ENCODE assay signal across 9 mouse cellular contexts in genomic region chr3:101461816-101462215, GRCm38 (mm10).
DNase-seq lines count a peak whose midpoint lies in the region; ATAC-seq and TF ChIP-seq lines count a peak whose summit lies in the region.
"Had no signal": no experiment of that assay in that cellular context is flagged by ENCODE, and none has a peak within 500 bp of the region (broad histone marks: within the 10 kb centered on the region; RNA-seq: fewer than 3 reads in every experiment).

No protein-coding gene starts in this region.

- no peak for ATAC-seq in hindbrain, embryonic 13.5 days (ENCODE audit: low FRiP score)
- ATAC-seq: liver, postnatal 0 days had no signal

- 17% methylated on average over 8 of the region's 8 CpGs for whole genome bisulfite sequencing in hindbrain, embryonic 13.5 days
- WGBS in thymus, adult 2 months, result 83% methylated on average over 8 of the region's 8 CpGs

- no peak for TF ChIP-seq POLR2A in thymus, adult 2 months (IDR thresholded peaks at IDR 0.05; ENCODE audit: control insufficient read depth, extremely low read depth, insufficient read depth, low read length, poor library complexity)

- H3K9ac ChIP-seq in hindbrain, embryonic 13.5 days, result peak overlapping the region; percentile 63
- H3K9ac ChIP-seq: liver, postnatal 0 days had no signal

- no peak overlapping the region for H3K4me3 ChIP-seq in hindbrain, embryonic 13.5 days
- no peak overlapping the region for H3K4me3 ChIP-seq in thymus, adult 2 months (ENCODE audit: control insufficient read depth, insufficient read depth, low read length)

- H3K4me2 ChIP-seq in hindbrain, embryonic 13.5 days, result no peak overlapping the region

- peaks cover 35% of the 10 kb centered on the region for H3K36me3 ChIP-seq in hindbrain, embryonic 13.5 days
- H3K36me3 ChIP-seq in thymus, adult 2 months (ENCODE audit: control insufficient read depth, insufficient read depth, low read length), result no peaks in the 10 kb centered on the region

- peaks cover 22% of the 10 kb centered on the region for H3K4me1 ChIP-seq in hindbrain, embryonic 13.5 days (replicated peaks)
- no peaks in the 10 kb centered on the region for H3K4me1 ChIP-seq in thymus, adult 2 months (replicated peaks; ENCODE audit: control insufficient read depth, insufficient read depth, low read length)

- TF ChIP-seq CTCF in thymus, adult 2 months (IDR thresholded peaks at IDR 0.05; ENCODE audit: borderline replicate concordance, control insufficient read depth, extremely low read depth, insufficient read depth, low read length, poor library complexity), result no peak

- H3K9me3 ChIP-seq in hindbrain, embryonic 13.5 days, result peaks cover 5% of the 10 kb centered on the region

- peak overlapping the region; percentile 82 for H3K27ac ChIP-seq in hindbrain, embryonic 13.5 days
- H3K27ac ChIP-seq in thymus, adult 2 months (ENCODE audit: control insufficient read depth, insufficient read depth, low read length), result no peak overlapping the region

- DNase-seq in gastrocnemius, adult 18-20 months (ENCODE audit: low spot score), result peak; percentile 5
- DNase-seq in gastrocnemius, postnatal 25 days, result no peak
- peak; percentile 51 for DNase-seq in embryo, embryonic 9.5 days (ENCODE audit: extremely low spot score)
- peak; percentile 34 for DNase-seq in neural tube, embryonic 10.5 days (ENCODE audit: extremely low spot score, low spot score)
- DNase-seq in thymus, adult 2 months, result no peak
- no peak for DNase-seq in layer of hippocampus, postnatal 25 days (ENCODE audit: extremely low spot score in 1 of 2, low spot score in 1 of 2)
- no peak for DNase-seq in cerebellum, adult 11 months

- no peaks in the 10 kb centered on the region for H3K27me3 ChIP-seq in hindbrain, embryonic 13.5 days
- no peaks in the 10 kb centered on the region for H3K27me3 ChIP-seq in thymus, adult 2 months (ENCODE audit: control insufficient read depth, insufficient read depth, low read length)

Comparison
In these comparisons a context has a peak if more than half of its experiments do, and no peak if none do; other contexts are left out.
1. DNase-seq: peak in gastrocnemius, adult 18-20 months (single experiment), embryo, embryonic 9.5 days (single experiment) and neural tube, embryonic 10.5 days (single experiment); none in gastrocnemius, postnatal 25 days (single experiment), thymus, adult 2 months (single experiment), layer of hippocampus, postnatal 25 days (0 of 2) and cerebellum, adult 11 months (single experiment).